Mouse (Mus musculus) Patski (cell line): ENCODE measurements at regions not wholly inside any gene's neighbourhood (a gene's known extent, or its start where the extent isn't known, plus 50 kb on each side); places are given as distances from the start of the nearest gene placed in this dataset.

Experiments used
- ATAC-seq: fragments of 100-300 bp; one replicate; pipeline ENCODE4 v1.8.0; 2021
- CTCF ChIA-PET: fragments of 350-600 bp; sonication (Branson Sonifier 250); formaldehyde crosslinking; loops from one replicate; lab custom pipeline; 2022; ENCODE audit warnings: inconsistent platforms; lab: Charles Lee
- POLR2A ChIA-PET: fragments of 350-600 bp; sonication (Branson Sonifier 250); formaldehyde crosslinking; loops from one replicate; lab custom pipeline; 2022; ENCODE audit warnings: antibody characterized with exemption, inconsistent platforms; lab: Charles Lee
- DNase-seq: peaks from one replicate; pipeline ENCODE4 v3.0.0-alpha.2; 2011; ENCODE audit warnings: low read depth, low spot score
- H3K27me3 ChIP-seq: fragments of 371-371 bp; one replicate; pipeline ENCODE4 v1.5.1; 2021
- CTCF ChIP-seq: fragments of 100-300 bp; IDR thresholded peaks from one replicate; pipeline ENCODE4 v1.5.1; 2021
- in situ Hi-C: fragments of 300-500 bp; cut with MboI; formaldehyde crosslinking; loops from 3 replicates; pipeline ENCODE4 v1.11.1; 2018; ENCODE audit warnings: low pct_unique_long_range_greater_than_20kb, mixed read lengths

- ChIA-PET POLR2A (no interaction called here), CTCF (no interaction called here)
- in situ Hi-C loops, result no loop called here
- TF ChIP-seq CTCF, result no peak
- no peaks in the 10 kb centered on the region for H3K27me3 ChIP-seq
- ATAC-seq (no peak), DNase-seq (no peak)
These were observed 61.9 kb upstream of the Laptm4a start for GRCm38 (mm10) chr12:8859588-8859987.

- peak; percentile 39 for ATAC-seq
- TF ChIP-seq CTCF, result no peak
- CTCF ChIA-PET, result interaction anchor here (1.2 kb wide), 2 partner anchors 10 to 37 kb away, joined by 3 read pairs; no protein-coding TSS in a partner anchor
- in situ Hi-C loops, result no loop called here
- POLR2A ChIA-PET, result no interaction called here
- H3K27me3 ChIP-seq, result no peaks in the 10 kb centered on the region
- DNase-seq, result no peak
These were observed 56.6 kb upstream of the Laptm4a start for GRCm38 (mm10) chr12:8864830-8865229.

DNA sequence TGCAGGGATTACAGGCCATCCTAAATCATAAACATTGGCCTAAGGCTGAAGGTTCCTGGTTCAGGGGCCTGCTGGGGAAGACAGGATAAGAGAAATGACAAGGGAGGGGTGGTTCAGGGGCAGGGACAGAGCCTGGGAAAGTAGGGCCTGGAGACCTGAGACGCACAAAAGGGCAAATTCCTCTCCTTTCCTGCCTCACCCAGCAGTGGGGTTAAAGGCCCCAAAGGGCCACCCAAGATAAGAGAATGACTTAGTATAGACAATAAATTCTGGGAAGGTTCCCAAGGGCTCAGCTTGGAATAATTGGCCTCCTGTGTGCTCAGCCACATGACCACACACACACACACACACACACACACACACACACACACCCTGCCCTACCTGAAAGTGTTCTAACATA lies 56.2 kb upstream of the Laptm4a start:
- CTCF ChIA-PET, result interaction anchor here (1.2 kb wide), 1 partner anchor 11 kb away, joined by 3 read pairs; no protein-coding TSS in a partner anchor
- no peak for DNase-seq
- H3K27me3 ChIP-seq, result no peaks in the 10 kb centered on the region
- in situ Hi-C loops, result no loop called here
- no peak for TF ChIP-seq CTCF
- POLR2A ChIA-PET, result no interaction called here
- ATAC-seq, result no peak

DNA sequence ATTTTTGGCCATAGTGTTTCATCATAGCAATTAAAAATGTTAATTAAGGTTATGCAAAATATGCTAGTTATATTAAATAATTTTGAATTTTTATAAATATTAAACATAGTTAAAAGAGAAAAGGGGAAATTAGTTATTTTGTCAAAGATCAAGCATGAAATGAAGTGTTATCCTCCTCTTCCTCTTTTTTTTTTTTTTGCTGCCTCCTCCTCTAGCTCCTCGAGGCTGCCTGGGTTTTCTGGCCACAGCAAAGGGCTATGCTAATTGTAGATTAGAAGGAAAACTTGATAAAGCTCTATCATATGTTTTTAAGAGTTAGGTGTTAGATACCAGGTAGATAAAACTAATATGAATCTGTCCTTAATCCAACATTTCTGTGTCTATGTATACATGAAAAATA lies 54.4 kb upstream of the Laptm4a start:
- TF ChIP-seq CTCF, result no peak
- in situ Hi-C loops, result no loop called here
- POLR2A ChIA-PET, result no interaction called here
- no peak for DNase-seq
- CTCF ChIA-PET, result no interaction called here
- H3K27me3 ChIP-seq, result no peaks in the 10 kb centered on the region
- no peak for ATAC-seq

DNA sequence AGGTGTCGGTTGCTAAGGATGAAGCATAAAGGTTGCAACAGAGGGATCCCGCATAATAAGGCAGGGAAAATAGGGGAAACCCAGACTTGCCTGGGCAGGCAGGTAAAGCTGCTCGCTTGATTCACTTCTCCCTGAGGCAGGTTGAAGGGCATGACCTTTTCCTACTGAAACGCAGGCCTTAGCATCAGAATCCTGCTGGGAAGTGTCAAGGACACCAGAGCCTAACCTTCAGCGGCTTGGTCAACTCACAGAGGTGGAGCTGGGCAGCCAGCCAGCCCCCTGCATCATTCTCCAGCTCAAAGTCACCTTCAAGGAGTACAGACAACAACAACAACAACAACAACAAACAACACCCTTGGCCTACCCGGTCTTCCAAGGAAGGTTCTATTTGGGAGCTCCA lies 52.8 kb upstream of the Laptm4a start:
- DNase-seq, result no peak
- in situ Hi-C loops, result no loop called here
- no peak for ATAC-seq
- H3K27me3 ChIP-seq, result no peaks in the 10 kb centered on the region
- ChIA-PET CTCF (interaction anchor here (1.4 kb wide), 2 partner anchors 12 to 13 kb away, joined by 6 to 7 read pairs; no protein-coding TSS in a partner anchor), POLR2A (no interaction called here)
- TF ChIP-seq CTCF, result no peak

- no peak for DNase-seq
- ChIA-PET POLR2A (no interaction called here), CTCF (interaction anchor here (1.4 kb wide), 2 partner anchors 12 to 13 kb away, joined by 6 to 7 read pairs; no protein-coding TSS in a partner anchor)
- in situ Hi-C loops, result no loop called here
- TF ChIP-seq CTCF, result no peak
- ATAC-seq, result no peak
- no peaks in the 10 kb centered on the region for H3K27me3 ChIP-seq
These were observed 52.3 kb upstream of the Laptm4a start for GRCm38 (mm10) chr12:8869190-8869589.
